Mouse (Mus musculus) layer of hippocampus, adult 18-20 months (tissue): ENCODE results near the gene Clvs2. TPM values are rescaled to one million over a fixed set of nuclear protein-coding genes. Genes with fewer than 3 reads are reported as not detected.
A peak's percentile ranks its signal among the peaks of the same experiment; 100 is the strongest.

Experiments used
- DNase-seq, 2 experiments: peaks; one replicate each; pipeline ENCODE4 v3.0.0; 2022; ENCODE audit warnings: low spot score in 2 of 2
- long read RNA-seq: library from polyadenylated mRNA; stranded (forward); transcript quantifications from one replicate; pipeline ENCODE4 v2.0.0, GENCODE M21; 2021
- total RNA-seq, 2 experiments: library from RNA; stranded (reverse); gene quantifications; 2 replicates each; pipeline ENCODE4 v1.2.3; 2021

Gene Clvs2
- total RNA-seq, result 10 to 100 TPM; 85.3 to 91.0 TPM
- long read RNA-seq, transcript Clvs2-201 (6 exons, 2,717 nt), result major isoform, 13 of 37 reads
- long read RNA-seq, partial matches to known transcripts, result 19 of 37 reads
- long read RNA-seq, other reads (novel, unspliced or antisense), result 5 of 37 reads

- peak; percentile 93 to 94 for DNase-seq
These were observed at the start of gene Clvs2 for GRCm38 (mm10) chr10:33624131-33624879. TSS of gene Clvs2 (minus strand) at chr10:33624769.

- DNase-seq, result peak; percentile 75 to 96
These were observed 28.6 kb upstream of the Clvs2 start for GRCm38 (mm10) chr10:33653142-33653541.

GRCm38 (mm10) chr10:33623577-33623991, 985 bp downstream of the Clvs2 start:
- peak in 1 of 2 experiments; percentile 52 for DNase-seq

- DNase-seq, result peak in 1 of 2 experiments; percentile 61
These were observed 1.9 kb downstream of the Clvs2 start for GRCm38 (mm10) chr10:33622700-33623099.

GRCm38 (mm10) chr10:33616207-33616606, 8.4 kb downstream of the Clvs2 start:
- DNase-seq, result peak in 1 of 2 experiments; percentile 5

- no peak for DNase-seq
These were observed 11.4 kb downstream of the Clvs2 start for GRCm38 (mm10) chr10:33613197-33613596.

GRCm38 (mm10) chr10:33592732-33593131, 31.8 kb downstream of the Clvs2 start:
- no peak for DNase-seq

GRCm38 (mm10) chr10:33588800-33589199, 35.8 kb downstream of the Clvs2 start:
- no peak for DNase-seq

- DNase-seq, result no peak
These were observed 37.5 kb downstream of the Clvs2 start for GRCm38 (mm10) chr10:33587118-33587517.

- DNase-seq, result peak in 1 of 2 experiments; percentile 75
These were observed 66.5 kb downstream of the Clvs2 start for GRCm38 (mm10) chr10:33558081-33558480.

- DNase-seq, result peak; percentile 96 to 100
These were observed 84.2 kb downstream of the Clvs2 start for GRCm38 (mm10) chr10:33540331-33540730.

Other genes with a start within 250 kb of the Clvs2 start
- gene Sult3a2, start 161.9 kb upstream of the Clvs2 start, total RNA-seq, result 1 to 10 TPM in 1 of 2 experiments, under 1 TPM in 1; 0.36 to 1.2 TPM
- not detected for gene Sult3a1, start 233.0 kb upstream of the Clvs2 start, total RNA-seq